Mouse (Mus musculus) erythroblast, embryonic 14.5 days (primary cell): ENCODE results near the gene Aoc1.

Experiments
- GATA1 ChIP-seq: IDR thresholded peaks from 2 replicates; pipeline ENCODE4 v1.6.1; 2012; ENCODE audit warnings: low read length, inconsistent platforms, mixed read lengths
- TAL1 ChIP-seq: IDR thresholded peaks from 3 replicates; pipeline ENCODE4 v1.6.1; 2012; ENCODE audit warnings: low read length, inconsistent platforms, mixed read lengths

DNA sequence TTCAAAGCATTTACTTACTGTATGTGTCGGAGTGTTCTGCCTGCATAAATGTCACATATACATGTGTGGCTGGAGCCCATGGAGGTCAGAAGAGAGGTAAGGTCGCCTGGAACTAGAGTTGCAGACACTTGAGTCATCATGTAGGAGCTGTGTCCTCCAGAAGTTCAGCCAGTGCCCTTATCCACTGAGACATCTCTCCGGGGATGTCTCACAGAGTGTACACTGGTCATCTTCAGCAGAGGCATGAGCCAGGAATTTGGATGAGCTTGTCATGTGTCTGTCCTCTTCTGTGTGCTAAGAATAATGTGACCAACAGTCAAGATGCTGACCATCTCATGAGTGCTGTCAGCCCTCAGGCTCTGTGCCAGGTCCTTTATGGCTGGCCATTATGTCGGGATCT is 9.9 kb upstream of the Aoc1 start:
- TF ChIP-seq TAL1 (no peak), GATA1 (no peak)
